Mouse (Mus musculus) heart, adult 10 weeks (tissue): ENCODE results near the gene Nwd2. TPM values are rescaled to one million over a fixed set of nuclear protein-coding genes. Genes with fewer than 3 reads are reported as not detected.

Source experiments
- polyA plus RNA-seq: library from polyadenylated mRNA; stranded (reverse); fragments of 350-450 nt; fragmentation: Illumina TruSeq; extraction: RNeasy Lipid Tissue Mini Kit (QIAGEN cat#74804); gene quantifications from one replicate; pipeline ENCODE4 v1.2.3, GENCODE M21; 2014; ENCODE audit warnings: low read depth, low replicate concordance

Nwd2 gene
- not detected for polyA plus RNA-seq

DNA sequence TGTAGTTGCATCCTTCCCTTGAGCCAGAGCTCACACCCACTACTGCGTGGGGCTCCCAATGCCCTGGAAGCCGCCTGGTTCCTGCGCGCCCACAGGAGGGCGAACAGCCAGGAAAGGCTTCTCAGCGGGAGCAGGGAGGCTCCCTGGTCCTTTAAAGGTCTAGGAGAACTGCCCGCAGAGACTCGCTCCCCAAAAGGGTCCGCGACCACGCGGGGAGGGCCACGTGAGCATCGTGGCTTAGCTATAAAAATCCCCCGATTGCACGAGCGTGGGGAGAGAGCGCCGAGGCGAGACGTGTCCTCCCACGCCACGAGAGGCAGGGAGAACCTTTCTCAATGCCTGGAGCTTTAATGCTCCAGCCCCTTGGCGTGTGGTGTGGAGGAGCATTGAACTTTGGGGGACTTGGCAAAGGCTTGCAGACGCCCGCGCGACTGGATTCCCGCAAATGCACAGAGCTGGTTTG is at the start of gene Nwd2:
TSS of gene Nwd2 (plus strand) at position 33 of the 463 bp plus-strand sequence.

DNA sequence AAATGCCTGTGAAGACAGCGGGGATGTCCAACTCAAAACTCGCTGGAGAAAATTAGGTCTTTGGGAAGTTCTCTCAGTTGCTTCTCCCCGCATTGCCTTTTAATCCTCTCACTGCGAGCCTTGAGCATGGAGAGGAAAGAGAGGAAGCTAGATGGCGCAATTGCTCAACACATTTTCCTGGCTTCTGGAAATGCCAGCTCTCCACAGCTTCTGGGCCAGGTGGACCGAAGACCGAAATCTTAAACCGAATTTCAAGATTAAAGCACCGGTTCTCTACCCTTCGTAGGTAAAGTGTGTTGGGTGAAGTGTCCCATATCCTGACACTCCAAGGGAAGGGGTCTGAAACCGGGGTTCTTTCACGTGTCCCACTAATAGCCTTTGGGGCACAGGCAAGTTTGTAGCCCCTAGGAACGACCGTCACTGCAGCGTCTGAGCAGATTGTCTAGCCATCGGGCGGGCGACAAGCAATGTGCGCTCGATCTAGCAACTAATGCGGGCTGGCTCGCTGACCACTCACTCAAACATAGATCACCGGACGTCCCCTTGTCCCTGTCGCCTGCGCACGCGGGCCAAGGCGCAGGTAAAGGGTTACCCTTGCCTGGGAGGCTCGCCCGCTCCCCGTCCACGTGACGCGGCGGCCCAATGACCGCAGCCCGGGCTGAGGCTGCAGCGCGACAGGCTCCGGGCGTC is 163.1 kb downstream of the Nwd2 start, which contains the start of gene 0610040J01Rik:
TSS of gene 0610040J01Rik (plus strand) at position 545 of the 690 bp plus-strand sequence.

Other genes with a start within 250 kb of the Nwd2 start
- 4.3 TPM for gene 0610040J01Rik, start 163.3 kb downstream of the Nwd2 start, polyA plus RNA-seq